Mouse (Mus musculus) midbrain, embryonic 13.5 days (tissue): ENCODE results near the gene Man2a2. TPM values are rescaled to one million over a fixed set of nuclear protein-coding genes. Genes with fewer than 3 reads are reported as not detected.

Source experiments
- polyA plus RNA-seq: library from polyadenylated mRNA; unstranded; fragments of >200 nt; fragmentation: Nextera tagmentation; extraction: Ambion mirVana; gene quantifications from 2 replicates; pipeline ENCODE4 v1.2.1, GENCODE M21; 2015

The Man2a2 gene
- polyA plus RNA-seq, 1 experiment from 2014 or later = 21.3 TPM

Other genes starting within 250 kb of the Man2a2 start
- 22.8 and 24.0 TPM in 2 replicates for gene Sema4b, start 184.5 kb downstream of the Man2a2 start, polyA plus RNA-seq
- gene Cib1, start 138.6 kb downstream of the Man2a2 start, polyA plus RNA-seq = 30.1 and 38.1 TPM in 2 replicates
- gene Gdpgp1, start 138.5 kb downstream of the Man2a2 start, polyA plus RNA-seq = 4.2 and 4.3 TPM in 2 replicates
- 1.9 and 2.0 TPM in 2 replicates for gene Ttll13, start 125.0 kb downstream of the Man2a2 start, polyA plus RNA-seq
- 63.8 and 64.3 TPM in 2 replicates for gene Ngrn, start 110.2 kb downstream of the Man2a2 start, polyA plus RNA-seq
- 25.1 and 25.2 TPM in 2 replicates for gene Vps33b, start 101.7 kb downstream of the Man2a2 start, polyA plus RNA-seq
- gene Prc1, start 76.9 kb downstream of the Man2a2 start, polyA plus RNA-seq = 75.2 and 78.9 TPM in 2 replicates
- gene Rccd1, start 46.9 kb downstream of the Man2a2 start, polyA plus RNA-seq = 13.6 and 16.5 TPM in 2 replicates
- 52.5 and 58.6 TPM in 2 replicates for gene Unc45a, start 30.4 kb downstream of the Man2a2 start, polyA plus RNA-seq
- 22.6 and 26.4 TPM in 2 replicates for gene Hddc3, start 28.3 kb downstream of the Man2a2 start, polyA plus RNA-seq
- 3.0 and 5.0 TPM in 2 replicates for gene Fes, start 16.6 kb upstream of the Man2a2 start, polyA plus RNA-seq
- gene Furin, start 34.1 kb upstream of the Man2a2 start, polyA plus RNA-seq = 3.2 and 3.6 TPM in 2 replicates
- gene Blm, start 163.7 kb upstream of the Man2a2 start, polyA plus RNA-seq = 16.6 and 18.2 TPM in 2 replicates